Mouse (Mus musculus) neural tube, embryonic 13.5 days (tissue): ENCODE results near the gene Grem2. TPM values are rescaled to one million over a fixed set of nuclear protein-coding genes. Genes with fewer than 3 reads are reported as not detected.

Experiments used
- ATAC-seq: fragments of 200-750 bp; cut with Nextera tagmentation; 2 replicates; pipeline ENCODE4 v1.8.0; 2017; ENCODE audit warnings: low read depth, mild to moderate bottlenecking, moderate TSS enrichment, moderate library complexity
- H3K27ac ChIP-seq: fragments of 300-500 bp; sonication (generic); replicated peaks from 2 replicates; pipeline ENCODE4 v1.5.1; 2015; ENCODE audit warnings: moderate library complexity, mild to moderate bottlenecking, inconsistent platforms
- H3K27me3 ChIP-seq: fragments of 300-500 bp; sonication (generic); 2 replicates; pipeline ENCODE4 v1.6.1; 2015; ENCODE audit warnings: mild to moderate bottlenecking, inconsistent platforms
- H3K36me3 ChIP-seq: fragments of 300-500 bp; sonication (generic); 2 replicates; pipeline ENCODE4 v1.6.1; 2015; ENCODE audit warnings: mild to moderate bottlenecking, inconsistent platforms
- H3K4me1 ChIP-seq: fragments of 300-500 bp; sonication (generic); replicated peaks from 2 replicates; pipeline ENCODE4 v1.6.1; 2015; ENCODE audit warnings: inconsistent platforms
- H3K4me2 ChIP-seq: fragments of 300-500 bp; sonication (generic); 2 replicates; pipeline ENCODE4 v1.6.1; 2015; ENCODE audit warnings: inconsistent platforms, mild to moderate bottlenecking, moderate library complexity
- H3K4me3 ChIP-seq: fragments of 300-500 bp; sonication (generic); 2 replicates; pipeline ENCODE4 v1.5.1; 2015; ENCODE audit warnings: mild to moderate bottlenecking, inconsistent platforms
- H3K9ac ChIP-seq: fragments of 300-500 bp; sonication (generic); 2 replicates; pipeline ENCODE4 v1.6.1; 2015; ENCODE audit warnings: moderate library complexity, mild to moderate bottlenecking, inconsistent platforms
- H3K9me3 ChIP-seq: fragments of 300-500 bp; sonication (generic); 2 replicates; pipeline ENCODE4 v1.6.1; 2016; ENCODE audit warnings: inconsistent platforms
- WGBS: fragments of 180-500 bp; shearing (Covaris S2); methylation state at CpG from one replicate; pipeline ENCODE4 v1.1.7; 2015; 5-methylcytosine and 5-hydroxymethylcytosine counted together
- polyA plus RNA-seq: library from polyadenylated mRNA; unstranded; fragments of >200 nt; fragmentation: Nextera tagmentation; extraction: Ambion mirVana; gene quantifications from 2 replicates; pipeline ENCODE4 v1.2.1, GENCODE M21; 2015

Gene Grem2
- polyA plus RNA-seq = 1.2 and 1.5 TPM in 2 replicates

- Histone ChIP-seq H3K9me3 (no peaks in the 10 kb centered on the region), H3K4me1 (peaks cover 8% of the 10 kb centered on the region; the same call in 1 of the 2 replicates), H3K4me2 (peak within 1 kb of the TSS; percentile 66), H3K9ac (peak within 1 kb of the TSS; percentile 67), H3K4me3 (peak within 1 kb of the TSS; percentile 47), H3K36me3 (no peaks in the 10 kb centered on the region), H3K27me3 (0 out of 2 replicates have a peak, but pooled peaks cover 3% of the 10 kb centered on the region), H3K27ac (peak within 1 kb of the TSS; percentile 74)
- 4% methylated on average over 30 of the region's 30 CpGs for WGBS
- peak; percentile 99 for ATAC-seq
Observed at GRCm38 (mm10) chr1:174921298-174921955, at the start of gene Grem2. Gene Grem2, minus strand, starts transcription at chr1:174921819.

- no peak for ATAC-seq
- Histone ChIP-seq H3K4me2 (no peak overlapping the region), H3K36me3 (no peaks in the 10 kb centered on the region), H3K4me1 (no peaks in the 10 kb centered on the region), H3K9ac (no peak overlapping the region), H3K9me3 (no peaks in the 10 kb centered on the region), H3K27ac (no peak overlapping the region), H3K27me3 (no peaks in the 10 kb centered on the region), H3K4me3 (no peak overlapping the region)
- 94% methylated on average over 3 of the region's 3 CpGs for whole genome bisulfite sequencing
Observed at GRCm38 (mm10) chr1:174959837-174960236, 38.2 kb upstream of the Grem2 start.

- Histone ChIP-seq H3K9me3 (no peaks in the 10 kb centered on the region), H3K27me3 (no peaks in the 10 kb centered on the region), H3K9ac (no peak overlapping the region), H3K36me3 (no peaks in the 10 kb centered on the region), H3K4me2 (no peak overlapping the region), H3K27ac (no peak overlapping the region), H3K4me3 (no peak overlapping the region), H3K4me1 (peaks cover 7% of the 10 kb centered on the region; the same call in 1 of the 2 replicates)
- ATAC-seq = 0 out of 2 replicates have a peak, but pooled peaks have one; percentile 63
- WGBS = 32% methylated on average over 3 of the region's 3 CpGs
Observed at GRCm38 (mm10) chr1:174931003-174931619, 9.5 kb upstream of the Grem2 start.

GRCm38 (mm10) chr1:174929459-174930181 lies 8.0 kb upstream of the Grem2 start:
- H3K36me3 ChIP-seq = no peaks in the 10 kb centered on the region
- peaks cover 7% of the 10 kb centered on the region; the same call in 1 of the 2 replicates for H3K4me1 ChIP-seq
- H3K27me3 ChIP-seq = no peaks in the 10 kb centered on the region
- H3K27ac ChIP-seq = no peak overlapping the region
- H3K4me3 ChIP-seq = no peak overlapping the region
- H3K9me3 ChIP-seq = no peaks in the 10 kb centered on the region
- no peak overlapping the region for H3K4me2 ChIP-seq
- 74% methylated on average over 7 of the region's 7 CpGs for whole genome bisulfite sequencing
- no peak for ATAC-seq
- H3K9ac ChIP-seq = no peak overlapping the region

DNA sequence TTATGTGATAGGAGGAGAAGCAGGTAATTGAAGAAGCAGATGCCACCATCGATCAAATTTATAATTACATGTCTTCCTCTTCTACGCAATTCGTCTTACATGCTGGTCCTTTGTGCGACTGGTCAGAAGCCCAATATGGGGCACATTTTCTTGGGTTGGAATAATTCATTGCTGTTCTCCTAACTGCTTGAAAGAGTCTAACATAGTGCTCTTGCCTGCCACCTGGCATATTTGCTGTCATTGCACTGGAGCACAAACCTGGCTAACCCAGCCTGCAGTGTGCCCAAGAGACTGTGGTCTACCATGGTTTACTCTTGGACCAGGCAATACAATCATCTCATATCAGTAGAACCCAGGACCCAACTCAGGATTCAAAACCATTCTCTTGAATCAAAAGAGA lies 2.7 kb downstream of the Grem2 start:
- WGBS = 90% methylated on average over 4 of the region's 4 CpGs
- no peak overlapping the region for H3K9ac ChIP-seq
- no peak overlapping the region for H3K4me2 ChIP-seq
- no peak overlapping the region for H3K27ac ChIP-seq
- H3K4me3 ChIP-seq = no peak overlapping the region
- ATAC-seq = no peak
- H3K27me3 ChIP-seq = 0 out of 2 replicates have a peak, but pooled peaks cover 3% of the 10 kb centered on the region
- H3K9me3 ChIP-seq = no peaks in the 10 kb centered on the region
- H3K36me3 ChIP-seq = no peaks in the 10 kb centered on the region
- peaks cover 8% of the 10 kb centered on the region; the same call in 1 of the 2 replicates for H3K4me1 ChIP-seq

DNA sequence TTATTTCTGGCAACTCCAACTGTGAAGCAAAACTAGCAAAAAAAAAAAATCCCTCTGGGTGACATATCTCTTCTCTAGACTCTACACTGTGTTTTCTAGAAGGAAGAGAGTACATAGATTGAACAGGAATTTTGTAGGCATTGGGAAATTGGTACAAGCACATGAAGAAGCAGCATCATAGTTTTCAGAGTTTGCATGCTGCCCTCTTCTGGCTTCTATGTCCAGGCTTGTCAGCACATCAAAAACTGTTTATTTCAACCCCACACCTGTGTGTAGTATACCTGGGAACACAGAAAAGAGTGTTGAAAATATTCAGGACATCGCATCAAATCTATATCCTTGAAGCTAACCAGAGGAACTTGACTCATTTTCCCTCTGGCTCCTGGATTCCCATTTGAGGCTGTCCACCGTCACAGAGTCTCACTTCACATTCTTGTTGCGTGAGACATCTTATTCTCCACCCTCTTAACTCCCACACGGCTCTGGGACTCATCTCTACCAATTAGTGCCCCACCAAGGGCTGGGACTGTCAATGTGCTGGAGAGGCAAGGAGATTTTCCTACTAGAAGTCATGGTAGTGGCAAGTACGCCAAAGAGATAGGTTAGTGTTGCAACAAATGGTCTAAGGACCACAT lies 3.3 kb downstream of the Grem2 start:
- Histone ChIP-seq H3K27me3 (0 out of 2 replicates have a peak, but pooled peaks cover 3% of the 10 kb centered on the region), H3K9me3 (no peaks in the 10 kb centered on the region), H3K36me3 (no peaks in the 10 kb centered on the region), H3K4me2 (no peak overlapping the region), H3K27ac (no peak overlapping the region), H3K9ac (no peak overlapping the region), H3K4me3 (no peak overlapping the region), H3K4me1 (peaks cover 8% of the 10 kb centered on the region; the same call in 1 of the 2 replicates)
- no peak for ATAC-seq
- 86% methylated on average over 5 of the region's 5 CpGs for whole genome bisulfite sequencing

DNA sequence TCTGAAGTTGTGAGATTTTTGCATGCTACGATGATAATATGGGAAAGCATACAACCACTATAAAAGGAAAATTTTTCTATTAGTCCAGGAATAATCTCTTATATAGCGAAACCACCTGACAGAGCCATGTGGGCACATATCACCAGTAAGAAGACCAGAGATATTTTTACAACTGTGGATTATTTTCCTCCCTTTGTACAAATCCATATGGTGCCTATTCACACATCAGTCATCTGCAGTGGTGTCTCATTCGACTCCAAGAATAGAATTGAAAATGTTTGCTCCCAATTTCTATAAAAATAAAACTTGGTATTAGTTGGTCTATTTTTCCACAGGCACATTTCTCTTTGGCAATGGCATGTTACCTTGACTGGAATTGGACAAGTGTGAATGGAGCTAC lies 11.8 kb downstream of the Grem2 start:
- no peaks in the 10 kb centered on the region for H3K36me3 ChIP-seq
- no peak overlapping the region for H3K9ac ChIP-seq
- H3K4me1 ChIP-seq = no peaks in the 10 kb centered on the region
- no peak overlapping the region for H3K4me3 ChIP-seq
- H3K4me2 ChIP-seq = no peak overlapping the region
- no peak for ATAC-seq
- no peak overlapping the region for H3K27ac ChIP-seq
- H3K9me3 ChIP-seq = no peaks in the 10 kb centered on the region
- H3K27me3 ChIP-seq = no peaks in the 10 kb centered on the region
- 90% methylated on average over 3 of the region's 3 CpGs for WGBS

- no peaks in the 10 kb centered on the region for H3K9me3 ChIP-seq
- no peaks in the 10 kb centered on the region for H3K36me3 ChIP-seq
- 88% methylated on average over 5 of the region's 5 CpGs for WGBS
- no peak overlapping the region for H3K4me3 ChIP-seq
- no peak overlapping the region for H3K27ac ChIP-seq
- H3K27me3 ChIP-seq = no peaks in the 10 kb centered on the region
- ATAC-seq = no peak
- H3K9ac ChIP-seq = no peak overlapping the region
- H3K4me1 ChIP-seq = no peaks in the 10 kb centered on the region
- no peak overlapping the region for H3K4me2 ChIP-seq
Observed at GRCm38 (mm10) chr1:174908232-174908631, 13.4 kb downstream of the Grem2 start.

- no peak for ATAC-seq
Observed at GRCm38 (mm10) chr1:174907637-174908036, 14.0 kb downstream of the Grem2 start.

DNA sequence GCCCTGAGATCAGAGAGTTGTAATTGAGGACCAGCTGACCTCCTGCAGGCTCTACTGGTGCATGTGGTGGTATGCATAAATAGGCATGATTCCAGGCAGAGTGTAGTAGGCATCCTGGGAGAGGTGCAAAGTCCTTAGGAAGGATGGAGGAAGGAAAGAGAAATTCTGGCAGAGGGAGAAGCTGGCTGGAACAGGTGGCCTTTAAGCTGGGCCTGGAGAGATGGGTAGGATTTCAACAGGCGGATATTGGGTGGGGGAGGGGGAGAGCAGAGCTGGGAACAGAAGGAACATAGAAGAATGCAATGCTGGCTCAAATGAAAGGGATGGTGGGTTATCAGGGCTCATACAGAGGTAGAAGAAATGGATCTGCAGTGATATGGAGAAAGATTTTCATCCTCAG lies 18.9 kb downstream of the Grem2 start:
- Histone ChIP-seq H3K4me3 (no peak overlapping the region), H3K9me3 (no peaks in the 10 kb centered on the region), H3K4me1 (no peaks in the 10 kb centered on the region), H3K27ac (no peak overlapping the region), H3K4me2 (no peak overlapping the region), H3K27me3 (no peaks in the 10 kb centered on the region), H3K36me3 (no peaks in the 10 kb centered on the region), H3K9ac (no peak overlapping the region)
- WGBS = 61% methylated on average over 1 of the region's 1 CpGs
- ATAC-seq = no peak

More at GRCm38 (mm10) chr1:174907637-174908036, 14.0 kb downstream of the Grem2 start:
- Histone ChIP-seq H3K36me3 (no peaks in the 10 kb centered on the region), H3K4me1 (no peaks in the 10 kb centered on the region), H3K27me3 (no peaks in the 10 kb centered on the region), H3K27ac (no peak overlapping the region), H3K4me2 (no peak overlapping the region), H3K4me3 (no peak overlapping the region), H3K9me3 (no peaks in the 10 kb centered on the region), H3K9ac (no peak overlapping the region)
- 80% methylated on average over 5 of the region's 5 CpGs for WGBS

- no peak overlapping the region for H3K9ac ChIP-seq
- no peaks in the 10 kb centered on the region for H3K27me3 ChIP-seq
- H3K4me1 ChIP-seq = peaks cover 6% of the 10 kb centered on the region; the same call in 1 of the 2 replicates
- H3K36me3 ChIP-seq = no peaks in the 10 kb centered on the region
- no peak overlapping the region for H3K27ac ChIP-seq
- H3K4me2 ChIP-seq = no peak overlapping the region
- no peak overlapping the region for H3K4me3 ChIP-seq
- WGBS = 86% methylated on average over 7 of the region's 7 CpGs
- no peak for ATAC-seq
- H3K9me3 ChIP-seq = no peaks in the 10 kb centered on the region
Observed at GRCm38 (mm10) chr1:174892471-174892870, 29.1 kb downstream of the Grem2 start.
